Mouse (Mus musculus) embryonic facial prominence, embryonic 11.5 days (tissue): ENCODE results near the gene Zcchc8. TPM values are rescaled to one million over a fixed set of nuclear protein-coding genes. Genes with fewer than 3 reads are reported as not detected.

Experiments used
- ATAC-seq: fragments of 200-750 bp; cut with Nextera tagmentation; replicated peaks from 2 replicates; pipeline ENCODE4 v1.8.0; 2017; ENCODE audit warnings: low read depth; ENCODE audit not compliant: insufficient number of reproducible peaks, low FRiP score, low TSS enrichment
- DNase-seq: peaks from one replicate; pipeline ENCODE4 v3.0.0-alpha.2; 2015; ENCODE audit warnings: low spot score
- H3K27ac ChIP-seq: fragments of 300-500 bp; sonication (generic); replicated peaks from 2 replicates; pipeline ENCODE4 v1.5.1; 2014; ENCODE audit warnings: mild to moderate bottlenecking, low read depth, low read length, control low read depth
- H3K27me3 ChIP-seq: fragments of 300-500 bp; sonication (generic); 2 replicates; pipeline ENCODE4 v1.6.1; 2014; ENCODE audit warnings: mild to moderate bottlenecking, low read length, moderate library complexity, mixed read lengths; ENCODE audit not compliant: control insufficient read depth, insufficient read depth
- H3K36me3 ChIP-seq: fragments of 300-500 bp; sonication (generic); replicated peaks from 2 replicates; pipeline ENCODE4 v1.6.1; 2014; ENCODE audit warnings: low read depth, mild to moderate bottlenecking, low read length, moderate library complexity, mixed read lengths; ENCODE audit not compliant: control insufficient read depth, insufficient read depth
- H3K4me1 ChIP-seq: fragments of 300-500 bp; sonication (generic); 2 replicates; pipeline ENCODE4 v1.6.1; 2014; ENCODE audit warnings: low read length, mixed read lengths; ENCODE audit not compliant: control insufficient read depth, insufficient read depth
- H3K4me2 ChIP-seq: fragments of 300-500 bp; sonication (generic); 2 replicates; pipeline ENCODE4 v1.6.1; 2014; ENCODE audit warnings: low read depth, mild to moderate bottlenecking, control low read depth, low read length, moderate library complexity
- H3K4me3 ChIP-seq: fragments of 300-500 bp; sonication (generic); 2 replicates; pipeline ENCODE4 v1.5.1; 2014; ENCODE audit warnings: low read depth, low read length, control low read depth
- H3K9ac ChIP-seq: fragments of 300-500 bp; sonication (generic); replicated peaks from 2 replicates; pipeline ENCODE4 v1.6.1; 2014; ENCODE audit warnings: mild to moderate bottlenecking, control low read depth, low read length
- H3K9me3 ChIP-seq: fragments of 300-500 bp; sonication (generic); replicated peaks from 2 replicates; pipeline ENCODE4 v1.6.1; 2016; ENCODE audit warnings: mild to moderate bottlenecking, low read length, inconsistent platforms, mixed read lengths; ENCODE audit not compliant: control insufficient read depth
- WGBS: fragments of 180-500 bp; shearing (Covaris S2); extraction: QIAGEN DNeasy Blood & Tissue Kit; methylation state at CpG from one replicate; pipeline ENCODE4 v1.1.7; 2014; 5-methylcytosine and 5-hydroxymethylcytosine counted together
- polyA plus RNA-seq: library from polyadenylated mRNA; unstranded; fragments of >200 nt; fragmentation: Nextera tagmentation; extraction: Ambion mirVana; gene quantifications from 2 replicates; pipeline ENCODE4 v1.2.1, GENCODE M21; 2014

Zcchc8 gene
- polyA plus RNA-seq, 1 experiment from 2014 or later: 80.5 TPM

DNA sequence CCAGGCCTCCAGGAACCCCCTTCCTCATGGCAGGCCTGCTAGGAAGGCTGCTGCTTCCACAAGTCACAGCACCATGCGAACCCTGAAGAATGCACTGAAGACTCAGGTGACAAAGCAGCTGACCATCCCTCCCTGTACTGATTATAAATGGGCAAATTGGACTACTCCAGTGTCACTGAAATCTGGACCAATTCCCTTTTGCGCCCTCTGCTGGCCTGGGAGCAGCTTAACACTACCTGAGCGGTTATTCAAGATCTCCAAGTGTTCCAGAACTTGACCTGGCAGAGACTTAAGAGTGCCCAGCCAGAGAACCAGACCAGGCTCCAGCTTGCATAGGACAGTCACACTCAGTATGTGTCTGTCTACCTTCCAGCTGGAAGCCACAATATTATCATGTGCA, 21.7 kb downstream of the Zcchc8 start:
- Histone ChIP-seq H3K27ac (no peak overlapping the region), H3K4me3 (no peak overlapping the region), H3K36me3 (peaks cover 20% of the 10 kb centered on the region), H3K4me1 (no peaks in the 10 kb centered on the region), H3K4me2 (no peak overlapping the region), H3K9ac (no peak overlapping the region), H3K9me3 (no peaks in the 10 kb centered on the region), H3K27me3 (no peaks in the 10 kb centered on the region)
- 36% methylated on average over 3 of the region's 3 CpGs for WGBS
- ATAC-seq (no peak), DNase-seq (peak; percentile 91)

- Histone ChIP-seq H3K4me3 (no peak overlapping the region), H3K27ac (no peak overlapping the region), H3K4me2 (no peak overlapping the region), H3K27me3 (no peaks in the 10 kb centered on the region), H3K4me1 (no peaks in the 10 kb centered on the region), H3K9me3 (no peaks in the 10 kb centered on the region), H3K36me3 (peaks cover 15% of the 10 kb centered on the region), H3K9ac (no peak overlapping the region)
- WGBS: 82% methylated on average over 4 of the region's 4 CpGs
- DNase-seq (no peak), ATAC-seq (no peak)
These were observed 23.9 kb downstream of the Zcchc8 start for GRCm38 (mm10) chr5:123696961-123697360.

GRCm38 (mm10) chr5:123696244-123696643, 24.7 kb downstream of the Zcchc8 start:
- Histone ChIP-seq H3K27ac (no peak overlapping the region), H3K36me3 (peaks cover 15% of the 10 kb centered on the region), H3K9me3 (no peaks in the 10 kb centered on the region), H3K4me1 (no peaks in the 10 kb centered on the region), H3K9ac (no peak overlapping the region), H3K27me3 (no peaks in the 10 kb centered on the region), H3K4me3 (no peak overlapping the region), H3K4me2 (no peak overlapping the region)
- 92% methylated on average over 7 of the region's 7 CpGs for WGBS
- ATAC-seq (no peak), DNase-seq (no peak)

- no peaks in the 10 kb centered on the region for H3K27me3 ChIP-seq
- 59% methylated on average over 6 of the region's 6 CpGs for WGBS
- DNase-seq (no peak), ATAC-seq (no peak)
- no peak overlapping the region for H3K9ac ChIP-seq
- H3K27ac ChIP-seq: no peak overlapping the region
- H3K4me1 ChIP-seq: no peaks in the 10 kb centered on the region
- no peak overlapping the region for H3K4me3 ChIP-seq
- H3K9me3 ChIP-seq: no peaks in the 10 kb centered on the region
- H3K36me3 ChIP-seq: peaks cover 6% of the 10 kb centered on the region
- H3K4me2 ChIP-seq: no peak overlapping the region
These were observed 26.4 kb downstream of the Zcchc8 start for GRCm38 (mm10) chr5:123694468-123694867.

- H3K4me2 ChIP-seq: peak within 1 kb of the TSS; percentile 65
- DNase-seq (peak; percentile 71), ATAC-seq (peak; percentile 49)
- H3K27ac ChIP-seq: peak within 1 kb of the TSS; percentile 92
- H3K4me3 ChIP-seq: peak within 1 kb of the TSS; percentile 96
- WGBS: under 1% methylated on average over 37 of the region's 64 CpGs
- H3K27me3 ChIP-seq: no peaks in the 10 kb centered on the region
- H3K36me3 ChIP-seq: no peaks in the 10 kb centered on the region
- no peaks in the 10 kb centered on the region for H3K9me3 ChIP-seq
- H3K4me1 ChIP-seq: no peaks in the 10 kb centered on the region
- H3K9ac ChIP-seq: peak within 1 kb of the TSS; percentile 99
These were observed 36.4 kb downstream of the Zcchc8 start, which contains the start of gene Clip1 for GRCm38 (mm10) chr5:123684221-123685144. Gene Clip1, minus strand, starts transcription at chr5:123684618.

DNA sequence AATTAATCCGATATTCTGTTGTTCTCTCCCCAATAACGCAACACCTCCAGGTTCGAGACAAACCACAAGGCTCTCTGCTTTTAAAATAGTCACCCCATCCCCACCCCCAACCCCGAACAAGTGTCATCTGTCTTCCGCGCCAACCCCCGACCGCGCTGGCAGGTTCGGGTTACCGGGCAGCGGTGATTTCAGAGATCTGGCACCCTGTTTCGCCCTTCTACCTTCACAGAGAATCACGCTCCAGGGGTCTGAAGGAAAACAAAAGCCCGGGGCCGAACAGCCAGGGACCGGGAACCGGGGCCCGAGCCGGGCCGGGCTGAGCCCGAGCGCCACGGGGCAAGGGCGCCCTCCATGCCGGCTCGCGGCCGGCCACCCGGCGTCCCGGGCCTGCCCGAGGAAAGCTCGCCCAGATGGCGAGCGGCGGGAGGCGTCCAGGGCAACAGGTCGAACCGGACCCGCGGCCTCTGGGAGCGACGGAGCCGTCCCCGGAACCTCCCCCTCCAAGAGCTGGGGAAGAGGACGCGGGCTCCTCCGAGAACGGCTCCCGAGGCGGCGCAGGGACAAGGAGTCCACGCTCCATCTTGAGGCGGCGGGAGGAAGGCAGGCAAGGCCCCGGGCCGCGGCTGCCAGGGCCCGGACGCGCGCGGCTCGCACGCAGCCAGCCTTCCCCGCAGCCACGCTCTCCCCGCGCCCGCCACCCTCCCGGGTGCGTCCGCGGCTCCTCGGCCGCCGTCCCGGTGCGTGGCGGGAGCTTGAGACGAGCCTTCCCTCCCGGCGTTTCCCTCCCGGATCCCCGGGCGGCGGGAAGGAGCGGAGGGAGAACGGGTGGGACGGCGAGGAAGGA, 37.3 kb downstream of the Zcchc8 start:
- no peaks in the 10 kb centered on the region for H3K9me3 ChIP-seq
- WGBS: under 1% methylated on average over 86 of the region's 92 CpGs
- ATAC-seq (peak; percentile 40), DNase-seq (peak; percentile 58)
- H3K4me1 ChIP-seq: no peaks in the 10 kb centered on the region
- H3K27ac ChIP-seq: peak overlapping the region; percentile 92
- H3K36me3 ChIP-seq: no peaks in the 10 kb centered on the region
- peak overlapping the region; percentile 99 for H3K9ac ChIP-seq
- H3K27me3 ChIP-seq: no peaks in the 10 kb centered on the region
- peak overlapping the region; percentile 96 for H3K4me3 ChIP-seq
- peak overlapping the region; percentile 65 for H3K4me2 ChIP-seq

DNA sequence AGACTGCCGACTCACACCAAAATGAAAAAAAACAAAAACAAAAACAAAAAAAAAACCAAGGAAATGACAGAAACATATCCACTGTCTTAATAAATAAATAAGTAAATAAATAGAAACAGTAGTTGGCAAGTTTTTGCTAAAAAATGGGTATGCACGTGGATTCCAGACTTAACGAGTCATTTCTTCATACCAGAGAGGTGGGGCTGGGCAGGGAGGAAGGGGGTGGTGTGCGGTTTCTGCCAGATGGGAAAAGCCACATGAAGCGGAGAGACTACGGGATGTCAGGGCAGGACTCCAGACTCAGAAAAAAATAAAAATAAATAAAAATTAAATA, 37.9 kb downstream of the Zcchc8 start:
- no peaks in the 10 kb centered on the region for H3K36me3 ChIP-seq
- H3K9ac ChIP-seq: peak overlapping the region; percentile 99
- WGBS: 1% methylated on average over 6 of the region's 6 CpGs
- peak overlapping the region; percentile 96 for H3K4me3 ChIP-seq
- H3K4me1 ChIP-seq: no peaks in the 10 kb centered on the region
- H3K27me3 ChIP-seq: no peaks in the 10 kb centered on the region
- H3K9me3 ChIP-seq: no peaks in the 10 kb centered on the region
- ATAC-seq: no peak
- H3K27ac ChIP-seq: no peak overlapping the region
- H3K4me2 ChIP-seq: peak overlapping the region; percentile 65
- DNase-seq: peak; percentile 71

DNA sequence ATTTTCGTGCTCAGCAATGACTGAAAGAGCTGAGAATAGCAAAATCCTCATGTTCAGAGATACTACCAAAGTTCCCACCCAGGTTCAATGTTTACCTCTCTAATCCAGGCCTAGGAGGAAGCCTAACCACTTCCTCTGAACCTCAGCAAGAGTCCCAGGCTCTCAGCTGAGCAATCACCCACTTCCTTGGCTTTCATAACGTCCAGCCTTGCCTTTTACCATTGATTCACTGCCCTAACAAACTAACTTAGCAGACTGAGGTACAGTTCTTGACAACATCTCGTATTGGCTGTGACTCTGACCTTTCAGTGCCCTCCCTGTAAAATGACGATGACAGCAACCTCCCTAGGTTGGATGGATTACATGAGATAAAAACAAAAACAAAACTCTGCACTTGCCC, 38.5 kb downstream of the Zcchc8 start:
- H3K27me3 ChIP-seq: no peaks in the 10 kb centered on the region
- no peak overlapping the region for H3K9ac ChIP-seq
- no peak for DNase-seq
- no peak overlapping the region for H3K4me3 ChIP-seq
- H3K4me2 ChIP-seq: no peak overlapping the region
- no peak overlapping the region for H3K27ac ChIP-seq
- H3K36me3 ChIP-seq: no peaks in the 10 kb centered on the region
- no peak for ATAC-seq
- no peaks in the 10 kb centered on the region for H3K9me3 ChIP-seq
- 33% methylated on average over 4 of the region's 4 CpGs for WGBS
- no peaks in the 10 kb centered on the region for H3K4me1 ChIP-seq
